Mouse (Mus musculus) embryonic fibroblast, embryonic 13.5 days (primary cell): ENCODE measurements around the gene Rptor.

Experiments
- CTCF ChIP-seq: IDR thresholded peaks from 2 replicates; pipeline ENCODE4 v1.5.1; 2011; ENCODE audit warnings: mild to moderate bottlenecking, control low read depth, low read length, moderate library complexity, borderline replicate concordance; ENCODE audit not compliant: insufficient read depth
- POLR2A ChIP-seq: IDR thresholded peaks from 2 replicates; pipeline ENCODE4 v1.6.1; 2011; ENCODE audit warnings: low read depth, mild to moderate bottlenecking, control low read depth, low read length, moderate library complexity

- TF ChIP-seq CTCF (no peak), POLR2A (no peak)
These were observed 229.0 kb downstream of the Rptor start for GRCm38 (mm10) chr11:119831682-119832081.
